Mouse (Mus musculus) lung, postnatal 0 days (tissue): ENCODE results near the gene Prkcg.

ENCODE experiments used
- CTCF ChIP-seq: IDR thresholded peaks from 2 replicates; pipeline ENCODE4 v1.5.1; 2016; ENCODE audit warnings: antibody characterized with exemption, mild to moderate bottlenecking
- EP300 ChIP-seq: IDR thresholded peaks from 2 replicates; pipeline ENCODE4 v1.6.1; 2016; ENCODE audit warnings: antibody characterized with exemption, mild to moderate bottlenecking, control low read depth

- TF ChIP-seq CTCF (no peak), EP300 (no peak)
Observed at GRCm38 (mm10) chr7:3336412-3336811, 47.4 kb downstream of the Prkcg start.
